Mouse (Mus musculus): ENCODE measurements at regions not wholly inside any gene's neighbourhood (a gene's known extent, or its start where the extent isn't known, plus 50 kb on each side); places are given as distances from the start of the nearest gene placed in this dataset.
A peak's percentile ranks its signal among the peaks of the same experiment; 100 is the strongest.

- DNase-seq (ENCODE audit: low spot score in 2 of 2) = no peak
Observed at GRCm38 (mm10) chr7:89088141-89088540, 315.9 kb downstream of the Tmem135 start.

- DNase-seq (ENCODE audit: low spot score in 2 of 2) = no peak
Observed at GRCm38 (mm10) chr7:89086348-89086747, 317.7 kb downstream of the Tmem135 start.

- DNase-seq (ENCODE audit: low spot score in 2 of 2) = no peak
Observed at GRCm38 (mm10) chr7:89073939-89074690, 329.9 kb downstream of the Tmem135 start.

GRCm38 (mm10) chr7:89070030-89070429 lies 334.0 kb downstream of the Tmem135 start:
- DNase-seq (ENCODE audit: low spot score in 2 of 2) = no peak

GRCm38 (mm10) chr7:89064462-89064861 lies 339.6 kb downstream of the Tmem135 start:
- DNase-seq (ENCODE audit: low spot score in 2 of 2) = no peak

GRCm38 (mm10) chr7:89063630-89064029 lies 340.4 kb downstream of the Tmem135 start:
- no peak for DNase-seq (ENCODE audit: low spot score in 2 of 2)

DNA sequence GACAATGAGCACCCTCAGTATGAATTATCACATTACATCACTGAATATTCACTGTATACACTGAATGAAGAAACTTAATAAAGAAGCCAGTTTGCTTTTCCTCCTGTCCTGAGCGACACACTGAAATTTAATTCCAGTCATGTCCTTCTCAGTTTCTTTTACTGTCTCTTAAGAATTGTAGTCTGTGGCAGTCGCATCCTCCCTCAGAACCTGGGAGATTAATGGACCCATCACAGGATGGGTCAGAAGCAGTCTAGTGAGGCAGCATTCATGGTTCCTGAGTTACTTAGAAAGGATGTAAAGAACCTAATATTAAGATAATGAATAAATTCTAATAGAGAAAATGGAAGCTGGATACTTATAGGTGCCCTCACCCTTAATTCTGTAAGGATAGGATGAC lies 349.5 kb downstream of the Tmem135 start:
- DNase-seq (ENCODE audit: low spot score in 2 of 2) = no peak

- DNase-seq (ENCODE audit: low spot score in 2 of 2) = peak in 1 of 2 experiments; percentile 39
Observed at GRCm38 (mm10) chr7:89051240-89051639, 352.8 kb downstream of the Tmem135 start.

- no peak for DNase-seq (ENCODE audit: low spot score in 2 of 2)
Observed at GRCm38 (mm10) chr7:89046405-89047217, 357.4 kb downstream of the Tmem135 start.

DNA sequence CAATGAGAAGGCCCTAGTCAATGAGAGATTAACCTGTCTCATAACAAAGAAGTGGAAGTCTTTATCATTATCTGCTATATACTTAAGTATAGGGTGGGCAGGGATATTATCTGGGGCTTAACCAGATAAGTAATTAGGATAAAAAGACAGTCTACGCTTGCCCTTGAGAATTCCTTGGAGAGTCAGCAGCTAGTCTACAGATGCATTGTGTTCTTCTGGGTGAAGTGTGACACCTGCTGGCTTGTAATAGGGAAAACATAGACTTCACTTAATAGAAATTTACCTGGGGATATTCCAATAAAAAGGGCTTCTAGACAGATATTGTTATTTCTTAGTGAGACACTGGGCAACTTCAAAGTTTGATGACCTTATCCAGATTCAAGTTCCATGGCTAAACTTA lies 361.0 kb downstream of the Tmem135 start:
- no peak for DNase-seq (ENCODE audit: low spot score in 2 of 2)

DNA sequence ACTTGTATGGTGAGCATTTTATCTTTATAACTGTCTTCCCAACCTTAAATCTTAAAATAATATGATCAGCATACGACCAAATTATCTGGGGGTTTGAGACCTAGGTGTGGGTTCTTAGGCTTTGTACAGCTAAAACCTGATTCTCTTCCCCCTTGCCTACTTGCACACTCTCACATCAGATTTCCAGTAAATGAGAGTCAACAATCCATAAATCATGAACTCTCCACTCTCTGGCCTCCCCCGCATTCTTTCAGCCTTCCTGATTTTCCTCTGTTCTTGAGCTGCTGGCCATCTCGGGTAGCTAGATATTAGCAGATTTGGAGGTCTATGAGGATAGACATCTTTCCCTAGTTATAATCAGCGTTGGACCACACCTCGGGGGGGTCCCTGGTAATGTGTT lies 362.7 kb downstream of the Tmem135 start:
- no peak for DNase-seq (ENCODE audit: low spot score in 2 of 2)

DNA sequence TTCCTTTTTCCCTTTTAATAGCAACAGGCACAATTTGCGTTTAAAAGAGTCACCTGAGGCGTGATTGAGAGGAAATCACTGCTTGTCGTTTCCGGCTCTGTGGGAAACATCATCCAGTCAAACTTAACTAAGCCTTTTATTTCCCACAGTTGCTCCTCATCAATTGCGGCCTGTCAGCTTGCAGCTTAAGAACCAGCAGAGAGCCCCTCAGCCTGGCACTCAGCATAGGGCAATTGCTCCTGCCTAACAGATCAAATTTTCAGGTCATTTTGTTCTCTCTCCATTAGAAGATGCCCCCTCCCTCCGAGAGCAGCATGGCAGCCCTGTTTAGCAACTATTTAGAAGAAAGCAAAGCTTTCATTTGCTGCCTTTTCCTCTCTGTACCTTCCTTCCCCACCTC lies 363.9 kb downstream of the Tmem135 start:
- DNase-seq (ENCODE audit: low spot score in 2 of 2) = no peak

GRCm38 (mm10) chr7:89035138-89035996 lies 368.7 kb downstream of the Tmem135 start:
- no peak for DNase-seq (ENCODE audit: low spot score in 2 of 2)

GRCm38 (mm10) chr7:89023230-89024030 lies 380.6 kb downstream of the Tmem135 start:
- DNase-seq (ENCODE audit: low spot score in 2 of 2) = no peak

GRCm38 (mm10) chr7:88998815-88999392 lies 405.1 kb downstream of the Tmem135 start:
- no peak for DNase-seq (ENCODE audit: low spot score in 2 of 2)

- no peak for DNase-seq (ENCODE audit: low spot score in 2 of 2)
Observed at GRCm38 (mm10) chr7:88997815-88998477, 406.1 kb downstream of the Tmem135 start.

- DNase-seq (ENCODE audit: low spot score in 2 of 2) = no peak
Observed at GRCm38 (mm10) chr7:88974436-88974835, 429.6 kb downstream of the Tmem135 start.

DNA sequence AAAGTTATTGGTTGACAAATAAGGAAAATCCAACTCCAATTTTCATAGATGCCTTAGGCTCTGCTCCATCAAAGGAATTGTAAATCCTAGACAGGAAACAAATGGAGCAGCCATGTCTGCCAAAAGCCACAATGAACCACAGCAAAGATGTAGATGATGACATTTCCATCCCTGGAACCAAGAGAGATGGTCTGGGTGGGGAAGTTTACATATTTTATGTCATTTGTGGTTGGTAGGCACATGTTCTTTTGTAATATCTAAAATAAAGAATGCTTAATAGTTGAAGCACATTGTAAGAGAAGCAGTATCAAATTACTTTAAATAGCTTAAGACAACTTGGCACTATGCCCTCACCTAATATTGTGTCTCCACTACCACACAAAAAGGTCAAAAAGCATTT lies 443.2 kb downstream of the Tmem135 start:
- no peak for DNase-seq (ENCODE audit: low spot score in 2 of 2)

DNA sequence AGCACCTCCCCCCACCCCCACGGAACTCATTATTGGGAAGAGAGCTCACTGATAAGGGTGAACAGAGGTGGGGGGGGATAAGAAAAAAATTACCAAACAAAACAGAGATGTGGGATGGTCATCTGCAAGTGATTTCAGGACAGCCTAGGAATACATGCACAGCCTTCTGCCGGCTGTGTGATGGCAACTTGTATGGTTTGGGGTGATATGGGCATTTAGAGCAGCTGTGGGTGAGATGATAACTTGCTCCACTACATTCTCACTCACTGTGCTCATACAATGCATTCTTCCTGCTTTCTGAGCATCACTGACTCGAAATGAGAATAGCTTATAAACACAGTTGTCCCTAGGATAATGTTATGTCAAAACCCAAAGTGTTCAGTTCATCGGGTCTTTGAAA lies 443.8 kb downstream of the Tmem135 start:
- DNase-seq (ENCODE audit: low spot score in 2 of 2) = no peak

All from left cerebral cortex, adult 8-10 months (tissue).